Mouse (Mus musculus): ENCODE measurements around the gene Ric8b. TPM values are rescaled to one million over a fixed set of nuclear protein-coding genes. Genes with fewer than 3 reads are reported as not detected.

Ric8b gene
- polyA plus RNA-seq, 1 experiment from 2014 or later: 19.2 TPM

- Histone ChIP-seq H3K27me3 (replicated peaks) (no peaks in the 10 kb centered on the region), H3K4me3 (replicated peaks) (no peak overlapping the region), H3K9me3 (no peaks in the 10 kb centered on the region), H3K9ac (no peak overlapping the region), H3K4me2 (no peak overlapping the region), H3K4me1 (no peaks in the 10 kb centered on the region), H3K36me3 (no peaks in the 10 kb centered on the region), H3K27ac (no peak overlapping the region)
- WGBS: 64% methylated on average over 9 of the region's 9 CpGs
- no peak for ATAC-seq (ENCODE audit: insufficient read depth, low FRiP score, low read depth)
These were observed 20.2 kb upstream of the Ric8b start for GRCm38 (mm10) chr10:84896941-84897930.

GRCm38 (mm10) chr10:84898144-84898979 lies 19.1 kb upstream of the Ric8b start:
- 71% methylated on average over 3 of the region's 3 CpGs for WGBS
- H3K9me3 ChIP-seq: no peaks in the 10 kb centered on the region

GRCm38 (mm10) chr10:84901676-84902075 lies 15.7 kb upstream of the Ric8b start:
- Histone ChIP-seq H3K4me2 (no peak overlapping the region), H3K27me3 (replicated peaks) (no peaks in the 10 kb centered on the region), H3K36me3 (no peaks in the 10 kb centered on the region), H3K9me3 (no peaks in the 10 kb centered on the region), H3K4me1 (peaks cover 9% of the 10 kb centered on the region; the same call in 1 of the 2 replicates), H3K27ac (no peak overlapping the region), H3K4me3 (replicated peaks) (no peak overlapping the region), H3K9ac (no peak overlapping the region)
- ATAC-seq (ENCODE audit: insufficient read depth, low FRiP score, low read depth): no peak
- 75% methylated on average over 5 of the region's 5 CpGs for WGBS

More at GRCm38 (mm10) chr10:84898144-84898979, 19.1 kb upstream of the Ric8b start:
- Histone ChIP-seq H3K36me3 (no peaks in the 10 kb centered on the region), H3K27me3 (replicated peaks) (no peaks in the 10 kb centered on the region), H3K27ac (no peak overlapping the region), H3K4me3 (replicated peaks) (no peak overlapping the region), H3K4me1 (peaks cover 1% of the 10 kb centered on the region; the same call in 1 of the 2 replicates), H3K9ac (no peak overlapping the region), H3K4me2 (no peak overlapping the region)
- ATAC-seq (ENCODE audit: insufficient read depth, low FRiP score, low read depth): no peak

- H3K9me3 ChIP-seq: no peaks in the 10 kb centered on the region
- WGBS: 64% methylated on average over 2 of the region's 2 CpGs
- H3K4me3 ChIP-seq (replicated peaks): no peak overlapping the region
- H3K4me1 ChIP-seq: peaks cover 9% of the 10 kb centered on the region; the same call in 1 of the 2 replicates
- H3K27ac ChIP-seq: no peak overlapping the region
- H3K27me3 ChIP-seq (replicated peaks): no peaks in the 10 kb centered on the region
- H3K36me3 ChIP-seq: no peaks in the 10 kb centered on the region
- ATAC-seq (ENCODE audit: insufficient read depth, low FRiP score, low read depth): no peak
- H3K4me2 ChIP-seq: no peak overlapping the region
- H3K9ac ChIP-seq: no peak overlapping the region
These were observed 15.2 kb upstream of the Ric8b start for GRCm38 (mm10) chr10:84902213-84902612.

GRCm38 (mm10) chr10:84903307-84903706 lies 14.1 kb upstream of the Ric8b start:
- no peak for ATAC-seq (ENCODE audit: insufficient read depth, low FRiP score, low read depth)

GRCm38 (mm10) chr10:84903742-84904141 lies 13.7 kb upstream of the Ric8b start:
- no peak overlapping the region for H3K27ac ChIP-seq
- H3K36me3 ChIP-seq: no peaks in the 10 kb centered on the region
- 0 out of 2 replicates have a peak overlapping the region, but pooled peaks have one; percentile 2 for H3K4me3 ChIP-seq (replicated peaks)
- ATAC-seq (ENCODE audit: insufficient read depth, low FRiP score, low read depth): no peak
- no peaks in the 10 kb centered on the region for H3K27me3 ChIP-seq (replicated peaks)
- H3K4me2 ChIP-seq: peak overlapping the region; percentile 41
- WGBS: 9% methylated on average over 5 of the region's 5 CpGs
- H3K4me1 ChIP-seq: peaks cover 9% of the 10 kb centered on the region; the same call in 1 of the 2 replicates
- H3K9me3 ChIP-seq: no peaks in the 10 kb centered on the region
- H3K9ac ChIP-seq: no peak overlapping the region

More at GRCm38 (mm10) chr10:84903307-84903706, 14.1 kb upstream of the Ric8b start:
- H3K9me3 ChIP-seq: no peaks in the 10 kb centered on the region
- H3K4me3 ChIP-seq (replicated peaks): 0 out of 2 replicates have a peak overlapping the region, but pooled peaks have one; percentile 2
- no peak overlapping the region for H3K27ac ChIP-seq
- peak overlapping the region; percentile 41 for H3K4me2 ChIP-seq
- no peaks in the 10 kb centered on the region for H3K36me3 ChIP-seq
- H3K27me3 ChIP-seq (replicated peaks): no peaks in the 10 kb centered on the region
- 40% methylated on average over 7 of the region's 7 CpGs for WGBS
- H3K4me1 ChIP-seq: peaks cover 9% of the 10 kb centered on the region; the same call in 1 of the 2 replicates
- H3K9ac ChIP-seq: no peak overlapping the region

- WGBS: 79% methylated on average over 9 of the region's 9 CpGs
- no peaks in the 10 kb centered on the region for H3K36me3 ChIP-seq
These were observed 10.5 kb upstream of the Ric8b start for GRCm38 (mm10) chr10:84906895-84907294.

GRCm38 (mm10) chr10:84908006-84908405 lies 9.4 kb upstream of the Ric8b start:
- H3K27ac ChIP-seq: no peak overlapping the region
- 87% methylated on average over 3 of the region's 3 CpGs for WGBS
- no peaks in the 10 kb centered on the region for H3K36me3 ChIP-seq
- no peaks in the 10 kb centered on the region for H3K9me3 ChIP-seq
- no peak overlapping the region for H3K4me3 ChIP-seq (replicated peaks)
- no peak overlapping the region for H3K4me2 ChIP-seq
- peaks cover 9% of the 10 kb centered on the region; the same call in 1 of the 2 replicates for H3K4me1 ChIP-seq
- no peak overlapping the region for H3K9ac ChIP-seq
- no peak for ATAC-seq (ENCODE audit: insufficient read depth, low FRiP score, low read depth)
- no peaks in the 10 kb centered on the region for H3K27me3 ChIP-seq (replicated peaks)

More at GRCm38 (mm10) chr10:84906895-84907294, 10.5 kb upstream of the Ric8b start:
- H3K27me3 ChIP-seq (replicated peaks): no peaks in the 10 kb centered on the region
- peaks cover 9% of the 10 kb centered on the region; the same call in 1 of the 2 replicates for H3K4me1 ChIP-seq
- no peak overlapping the region for H3K27ac ChIP-seq
- H3K4me2 ChIP-seq: no peak overlapping the region
- ATAC-seq (ENCODE audit: insufficient read depth, low FRiP score, low read depth): no peak
- no peaks in the 10 kb centered on the region for H3K9me3 ChIP-seq
- H3K4me3 ChIP-seq (replicated peaks): no peak overlapping the region
- no peak overlapping the region for H3K9ac ChIP-seq

GRCm38 (mm10) chr10:84908471-84908870 lies 8.9 kb upstream of the Ric8b start:
- H3K27me3 ChIP-seq (replicated peaks): no peaks in the 10 kb centered on the region
- no peak for ATAC-seq (ENCODE audit: insufficient read depth, low FRiP score, low read depth)
- WGBS: 83% methylated on average over 3 of the region's 3 CpGs
- H3K4me3 ChIP-seq (replicated peaks): no peak overlapping the region
- H3K27ac ChIP-seq: no peak overlapping the region
- no peak overlapping the region for H3K9ac ChIP-seq
- H3K4me2 ChIP-seq: no peak overlapping the region
- peaks cover 7% of the 10 kb centered on the region; the same call in 1 of the 2 replicates for H3K4me1 ChIP-seq
- H3K9me3 ChIP-seq: no peaks in the 10 kb centered on the region
- H3K36me3 ChIP-seq: no peaks in the 10 kb centered on the region

- no peak for ATAC-seq (ENCODE audit: insufficient read depth, low FRiP score, low read depth)
- Histone ChIP-seq H3K9me3 (no peaks in the 10 kb centered on the region), H3K9ac (no peak overlapping the region), H3K27ac (no peak overlapping the region), H3K4me1 (no peaks in the 10 kb centered on the region), H3K36me3 (no peaks in the 10 kb centered on the region), H3K27me3 (replicated peaks) (no peaks in the 10 kb centered on the region), H3K4me2 (no peak overlapping the region), H3K4me3 (replicated peaks) (no peak overlapping the region)
- WGBS: 75% methylated on average over 17 of the region's 17 CpGs
These were observed 8.2 kb upstream of the Ric8b start for GRCm38 (mm10) chr10:84909021-84909801.

GRCm38 (mm10) chr10:84910194-84910593 lies 7.2 kb upstream of the Ric8b start:
- H3K9me3 ChIP-seq: no peaks in the 10 kb centered on the region
- WGBS: 54% methylated on average over 7 of the region's 7 CpGs
- no peaks in the 10 kb centered on the region for H3K27me3 ChIP-seq (replicated peaks)
- H3K27ac ChIP-seq: no peak overlapping the region
- H3K36me3 ChIP-seq: no peaks in the 10 kb centered on the region
- no peaks in the 10 kb centered on the region for H3K4me1 ChIP-seq
- no peak overlapping the region for H3K4me3 ChIP-seq (replicated peaks)
- no peak overlapping the region for H3K9ac ChIP-seq
- ATAC-seq (ENCODE audit: insufficient read depth, low FRiP score, low read depth): no peak
- H3K4me2 ChIP-seq: no peak overlapping the region

Data from stomach, embryonic 15.5 days (tissue).